Mouse (Mus musculus) lung, embryonic 14.5 days (tissue): Measurements from ENCODE around the gene Socs1. TPM values are rescaled to one million over a fixed set of nuclear protein-coding genes. Genes with fewer than 3 reads are reported as not detected.

Experiments
- ATAC-seq: fragments of 200-750 bp; cut with Nextera tagmentation; 2 replicates; pipeline ENCODE4 v1.8.0; 2017; ENCODE audit warnings: mild to moderate bottlenecking, moderate TSS enrichment, moderate library complexity; ENCODE audit not compliant: insufficient read depth
- DNase-seq: peaks from one replicate; pipeline ENCODE4 v3.0.0-alpha.2; 2015
- H3K27ac ChIP-seq: fragments of 300-500 bp; sonication (generic); 2 replicates; pipeline ENCODE4 v1.5.1; 2014; ENCODE audit warnings: low read depth, mild to moderate bottlenecking, moderate library complexity
- H3K27me3 ChIP-seq: fragments of 300-500 bp; sonication (generic); 2 replicates; pipeline ENCODE4 v1.6.1; 2014; ENCODE audit warnings: low read length, control low read depth; ENCODE audit not compliant: insufficient read depth
- H3K36me3 ChIP-seq: fragments of 300-500 bp; sonication (generic); 2 replicates; pipeline ENCODE4 v1.6.1; 2014; ENCODE audit warnings: control low read depth; ENCODE audit not compliant: insufficient read depth
- H3K4me1 ChIP-seq: fragments of 300-500 bp; sonication (generic); 2 replicates; pipeline ENCODE4 v1.6.1; 2014; ENCODE audit warnings: antibody characterized with exemption, control low read depth; ENCODE audit not compliant: insufficient read depth
- H3K4me2 ChIP-seq: fragments of 300-500 bp; sonication (generic); 2 replicates; pipeline ENCODE4 v1.6.1; 2014; ENCODE audit warnings: mild to moderate bottlenecking
- H3K4me3 ChIP-seq: fragments of 300-500 bp; sonication (generic); 2 replicates; pipeline ENCODE4 v1.5.1; 2014; ENCODE audit warnings: low read depth, low read length
- H3K9ac ChIP-seq: fragments of 300-500 bp; sonication (generic); 2 replicates; pipeline ENCODE4 v1.6.1; 2014
- H3K9me3 ChIP-seq: fragments of 300-500 bp; sonication (generic); 2 replicates; pipeline ENCODE4 v1.6.1; 2016; ENCODE audit warnings: low read depth, low read length, control low read depth
- CTCF ChIP-seq: IDR thresholded peaks from 2 replicates; pipeline ENCODE4 v1.5.1; 2016; ENCODE audit warnings: antibody characterized with exemption, low read depth
- WGBS: fragments of 180-500 bp; shearing (Covaris S2); extraction: QIAGEN DNeasy Blood & Tissue Kit; methylation state at CpG from one replicate; pipeline ENCODE4 v1.1.7; 2014; 5-methylcytosine and 5-hydroxymethylcytosine counted together
- polyA plus RNA-seq: library from polyadenylated mRNA; unstranded; fragments of >200 nt; fragmentation: Nextera tagmentation; extraction: Ambion mirVana; gene quantifications from 2 replicates; pipeline ENCODE4 v1.2.1, GENCODE M21; 2014

Gene Socs1
- polyA plus RNA-seq, 1 experiment from 2014 or later = 9.1 TPM

DNA sequence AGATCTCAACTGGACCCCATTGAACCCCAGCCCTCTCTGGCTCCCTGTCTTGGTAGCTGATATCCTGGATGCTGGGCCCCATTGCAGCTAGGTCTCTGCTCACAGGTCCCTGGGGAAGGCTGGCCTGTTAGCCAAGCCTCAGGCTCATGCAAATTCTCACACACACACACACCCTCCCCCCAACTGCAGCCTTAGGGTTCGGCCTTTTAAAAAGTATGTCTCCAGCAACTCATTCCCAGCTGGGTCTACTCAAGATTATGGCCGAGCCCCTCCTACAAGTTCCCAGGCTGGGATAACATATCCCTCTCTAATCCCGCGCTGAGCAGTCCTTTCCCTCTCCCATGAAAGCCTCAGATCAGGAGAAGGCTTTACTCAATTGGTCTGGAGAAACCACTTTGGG lies 36.1 kb upstream of the Socs1 start:
- Histone ChIP-seq H3K4me3 (no peak overlapping the region), H3K36me3 (no peaks in the 10 kb centered on the region), H3K27me3 (no peaks in the 10 kb centered on the region), H3K9ac (no peak overlapping the region), H3K4me2 (no peak overlapping the region), H3K9me3 (no peaks in the 10 kb centered on the region), H3K4me1 (no peaks in the 10 kb centered on the region), H3K27ac (no peak overlapping the region)
- peak; percentile 15 for DNase-seq
- 47% methylated on average over 4 of the region's 4 CpGs for WGBS
- TF ChIP-seq CTCF = no peak
- peak; percentile 31; the same call in 1 of the 2 replicates for ATAC-seq

- H3K4me2 ChIP-seq = no peak overlapping the region
- TF ChIP-seq CTCF = no peak
- no peaks in the 10 kb centered on the region for H3K9me3 ChIP-seq
- no peak for DNase-seq
- 55% methylated on average over 3 of the region's 3 CpGs for WGBS
- H3K27me3 ChIP-seq = no peaks in the 10 kb centered on the region
- ATAC-seq = no peak
- H3K27ac ChIP-seq = no peak overlapping the region
- H3K4me3 ChIP-seq = no peak overlapping the region
- H3K4me1 ChIP-seq = no peaks in the 10 kb centered on the region
- no peaks in the 10 kb centered on the region for H3K36me3 ChIP-seq
- no peak overlapping the region for H3K9ac ChIP-seq
Observed at GRCm38 (mm10) chr16:10819966-10820365, 34.6 kb upstream of the Socs1 start.

GRCm38 (mm10) chr16:10818579-10819135 lies 33.3 kb upstream of the Socs1 start:
- Histone ChIP-seq H3K27me3 (no peaks in the 10 kb centered on the region), H3K27ac (no peak overlapping the region), H3K4me1 (no peaks in the 10 kb centered on the region), H3K36me3 (no peaks in the 10 kb centered on the region), H3K9me3 (no peaks in the 10 kb centered on the region), H3K4me2 (no peak overlapping the region), H3K4me3 (no peak overlapping the region), H3K9ac (no peak overlapping the region)
- ATAC-seq (no peak), DNase-seq (no peak)
- TF ChIP-seq CTCF = no peak
- WGBS = 77% methylated on average over 4 of the region's 4 CpGs

DNA sequence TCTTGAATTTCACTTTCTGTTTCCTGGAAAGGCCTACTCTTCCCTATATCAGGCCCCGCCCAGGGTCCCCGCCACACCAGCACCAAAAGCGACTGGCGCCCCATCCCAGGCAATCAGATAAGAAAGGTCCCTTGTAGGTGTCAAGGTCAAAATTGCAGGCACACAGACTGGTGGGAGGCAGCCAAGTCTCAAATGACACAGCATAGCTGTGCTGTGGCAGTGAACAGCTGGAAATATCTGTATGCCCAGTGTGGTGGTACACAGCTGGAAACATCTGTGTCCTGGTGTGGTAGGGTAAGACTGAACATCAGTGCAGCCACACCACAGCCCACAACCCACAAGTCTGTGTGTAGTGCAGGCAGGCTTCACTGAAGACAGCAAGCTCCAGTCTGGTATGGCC lies 29.5 kb upstream of the Socs1 start:
- H3K27me3 ChIP-seq = no peaks in the 10 kb centered on the region
- H3K4me2 ChIP-seq = no peak overlapping the region
- H3K9ac ChIP-seq = no peak overlapping the region
- WGBS = 56% methylated on average over 4 of the region's 4 CpGs
- H3K4me1 ChIP-seq = no peaks in the 10 kb centered on the region
- ATAC-seq (peak; percentile 89), DNase-seq (peak; percentile 74)
- H3K4me3 ChIP-seq = no peak overlapping the region
- no peak for TF ChIP-seq CTCF
- H3K9me3 ChIP-seq = no peaks in the 10 kb centered on the region
- H3K36me3 ChIP-seq = no peaks in the 10 kb centered on the region
- no peak overlapping the region for H3K27ac ChIP-seq

GRCm38 (mm10) chr16:10813726-10814125 lies 28.4 kb upstream of the Socs1 start:
- Histone ChIP-seq H3K9ac (no peak overlapping the region), H3K4me2 (no peak overlapping the region), H3K9me3 (no peaks in the 10 kb centered on the region), H3K4me1 (no peaks in the 10 kb centered on the region), H3K36me3 (no peaks in the 10 kb centered on the region), H3K27ac (no peak overlapping the region), H3K27me3 (no peaks in the 10 kb centered on the region), H3K4me3 (no peak overlapping the region)
- no peak for TF ChIP-seq CTCF
- ATAC-seq (no peak), DNase-seq (no peak)
- WGBS = 71% methylated on average over 4 of the region's 4 CpGs

DNA sequence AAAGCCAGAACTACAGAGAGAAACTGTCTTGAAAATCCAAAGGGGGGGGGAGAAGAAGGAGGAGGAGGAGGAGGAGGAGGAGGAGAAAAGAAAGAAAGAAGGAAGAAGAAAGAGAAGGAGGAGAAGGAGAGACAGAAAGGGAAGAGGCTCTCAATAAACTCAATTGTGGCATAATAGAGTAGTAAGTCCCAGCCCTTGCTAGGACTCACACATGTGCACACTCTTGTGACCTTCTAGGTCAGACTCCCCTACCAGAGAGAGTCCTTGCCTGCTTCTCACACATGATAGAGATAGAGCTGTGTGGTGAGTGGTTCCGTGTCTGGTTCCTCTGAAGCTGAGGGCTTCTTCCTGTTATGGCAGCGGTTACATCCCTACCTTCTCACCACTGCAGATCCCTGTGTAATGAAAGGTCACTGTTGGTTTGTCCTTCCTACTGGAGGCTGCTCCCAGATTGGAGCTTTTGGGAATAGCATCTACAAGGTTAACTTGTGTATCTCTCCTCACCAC lies 27.6 kb upstream of the Socs1 start, which contains the start of gene Gm11172:
TSS of gene Gm11172 (plus strand) at position 51 of the 507 bp plus-strand sequence.
- no peaks in the 10 kb centered on the region for H3K36me3 ChIP-seq
- 67% methylated on average over 2 of the region's 2 CpGs for WGBS
- no peak within 1 kb of the TSS for H3K27ac ChIP-seq
- no peak for TF ChIP-seq CTCF
- DNase-seq = no peak
- H3K9ac ChIP-seq = no peak within 1 kb of the TSS
- no peaks in the 10 kb centered on the region for H3K4me1 ChIP-seq
- H3K9me3 ChIP-seq = no peaks in the 10 kb centered on the region
- H3K4me3 ChIP-seq = no peak within 1 kb of the TSS
- H3K27me3 ChIP-seq = no peaks in the 10 kb centered on the region
- H3K4me2 ChIP-seq = no peak within 1 kb of the TSS
- ATAC-seq = no peak

- Histone ChIP-seq H3K4me3 (no peak overlapping the region), H3K4me1 (no peaks in the 10 kb centered on the region), H3K27me3 (no peaks in the 10 kb centered on the region), H3K4me2 (no peak overlapping the region), H3K9ac (no peak overlapping the region), H3K27ac (no peak overlapping the region), H3K36me3 (no peaks in the 10 kb centered on the region), H3K9me3 (no peaks in the 10 kb centered on the region)
- DNase-seq = no peak
- WGBS = 86% methylated on average over 1 of the region's 1 CpGs
- TF ChIP-seq CTCF = no peak
- no peak for ATAC-seq
Observed at GRCm38 (mm10) chr16:10810376-10810775, 25.0 kb upstream of the Socs1 start.
